Mouse (Mus musculus) CH12.LX (cell line): ENCODE data around the gene Agap3. TPM values are rescaled to one million over a fixed set of nuclear protein-coding genes. Genes with fewer than 3 reads are reported as not detected.

ENCODE experiments used
- DNase-seq: peaks from one replicate; pipeline ENCODE4 v3.0.0-alpha.2; 2013; ENCODE audit errors: extremely low read depth
- H3K27ac ChIP-seq: 2 replicates; pipeline ENCODE4 v1.5.1; 2012; ENCODE audit warnings: low read depth, mild to moderate bottlenecking, control low read depth, moderate library complexity; ENCODE audit not compliant: insufficient read depth
- H3K27me3 ChIP-seq: replicated peaks from 2 replicates; pipeline ENCODE3; 2012; ENCODE audit warnings: inconsistent platforms
- H3K36me3 ChIP-seq, 2 experiments: replicated peaks in 1 of 2; 2 replicates each; pipeline versions ENCODE3 to v1.6.1; 2012; ENCODE audit warnings: inconsistent platforms in 1 of 2, low read length in 1 of 2, mild to moderate bottlenecking in 1 of 2, mixed read lengths in 1 of 2, moderate library complexity in 1 of 2; ENCODE audit not compliant: control insufficient read depth in 1 of 2, insufficient read depth in 1 of 2
- H3K4me1 ChIP-seq, 2 experiments: 2 replicates each; pipeline ENCODE4 v1.6.1; 2012; ENCODE audit warnings: inconsistent platforms in 1 of 2, moderate library complexity in 1 of 2; ENCODE audit not compliant: insufficient read depth in 2 of 2, control insufficient read depth in 1 of 2
- H3K4me2 ChIP-seq: 2 replicates; pipeline ENCODE4 v1.6.1; 2012; ENCODE audit warnings: low read depth, mild to moderate bottlenecking, control low read depth; ENCODE audit not compliant: poor library complexity, insufficient read depth, severe bottlenecking
- H3K4me3 ChIP-seq, 3 experiments: fragments of 150-350 bp in 1 of 3; sonication (generic) in 1 of 3; replicated peaks in 1 of 3; 2 replicates each; pipeline versions ENCODE3 to v1.5.1; 2011 to 2012; ENCODE audit warnings: low read depth in 2 of 3, low read length in 2 of 3, mild to moderate bottlenecking in 2 of 3, moderate library complexity in 2 of 3, control low read depth in 1 of 3, improper control_type of control experiment in 1 of 3, inconsistent platforms in 1 of 3, mixed read lengths in 1 of 3; ENCODE audit not compliant: poor library complexity in 1 of 3
- H3K79me2 ChIP-seq: replicated peaks from 2 replicates; pipeline ENCODE4 v1.6.1; 2012; ENCODE audit warnings: mild to moderate bottlenecking, moderate library complexity; ENCODE audit not compliant: control insufficient read depth, poor library complexity, insufficient read depth, severe bottlenecking; ENCODE audit errors: extremely low read depth
- H3K9ac ChIP-seq: 2 replicates; pipeline ENCODE4 v1.6.1; 2012; ENCODE audit warnings: low read depth, mild to moderate bottlenecking, control low read depth, moderate library complexity; ENCODE audit not compliant: insufficient read depth
- H3K9me3 ChIP-seq: replicated peaks from 2 replicates; pipeline ENCODE3; 2012; ENCODE audit warnings: low read length, inconsistent platforms, mixed read lengths
- BHLHE40 ChIP-seq: IDR thresholded peaks from 2 replicates; pipeline ENCODE4 v1.6.1; 2011; ENCODE audit warnings: mild to moderate bottlenecking, low read depth, low read length, improper control_type of control experiment
- CHD1 ChIP-seq: IDR thresholded peaks from 2 replicates; pipeline ENCODE4 v1.6.1; 2012; ENCODE audit warnings: low read depth, low read length, improper control_type of control experiment, inconsistent platforms
- CTCF ChIP-seq, 2 experiments: IDR thresholded peaks in 1 of 2; conservative IDR thresholded peaks in 1 of 2; 2 replicates each; pipeline ENCODE4 v1.5.1; 2011 to 2012; ENCODE audit warnings: low read depth in 2 of 2, low read length in 2 of 2, improper control_type of control experiment in 1 of 2, inconsistent platforms in 1 of 2, mild to moderate bottlenecking in 1 of 2, moderate library complexity in 1 of 2
- ETS1 ChIP-seq: conservative IDR thresholded peaks from 2 replicates; pipeline ENCODE4 v1.6.1; 2012; ENCODE audit warnings: low read depth, mild to moderate bottlenecking, inconsistent platforms, low read length, improper control_type of control experiment, moderate library complexity
- GABPA ChIP-seq: IDR thresholded peaks from 2 replicates; pipeline ENCODE4 v1.6.1; 2012; ENCODE audit warnings: low read depth, low read length, improper control_type of control experiment, inconsistent platforms; ENCODE audit not compliant: insufficient replicate concordance
- IRF4 ChIP-seq: IDR thresholded peaks from 2 replicates; pipeline ENCODE4 v1.6.1; 2014; ENCODE audit warnings: low read depth, mild to moderate bottlenecking, inconsistent platforms, low read length, improper control_type of control experiment
- JUND ChIP-seq: conservative IDR thresholded peaks from 2 replicates; pipeline ENCODE4 v1.6.1; 2011; ENCODE audit warnings: low read depth, low read length, improper control_type of control experiment
- KAT2A ChIP-seq: IDR thresholded peaks from 2 replicates; pipeline ENCODE4 v1.6.1; 2012; ENCODE audit warnings: low read length, improper control_type of control experiment, inconsistent platforms; ENCODE audit not compliant: insufficient replicate concordance
- MAFK ChIP-seq: IDR thresholded peaks from 2 replicates; pipeline ENCODE4 v1.6.1; 2011; ENCODE audit warnings: low read length, improper control_type of control experiment; ENCODE audit not compliant: insufficient replicate concordance
- MXI1 ChIP-seq: IDR thresholded peaks from 2 replicates; pipeline ENCODE4 v1.6.1; 2011; ENCODE audit warnings: mild to moderate bottlenecking, low read depth, low read length, improper control_type of control experiment
- NELFE ChIP-seq: IDR thresholded peaks from 2 replicates; pipeline ENCODE4 v1.6.1; 2011; ENCODE audit warnings: low read depth, low read length, improper control_type of control experiment
- NRF1 ChIP-seq: IDR thresholded peaks from 2 replicates; pipeline ENCODE4 v1.6.1; 2014; ENCODE audit warnings: low read depth, mild to moderate bottlenecking, inconsistent platforms, low read length, improper control_type of control experiment, moderate library complexity
- PAX5 ChIP-seq: IDR thresholded peaks from 2 replicates; pipeline ENCODE4 v1.6.1; 2012; ENCODE audit warnings: low read length, inconsistent platforms, mixed read lengths
- POLR2AphosphoS2 ChIP-seq: IDR thresholded peaks from 2 replicates; pipeline ENCODE4 v1.6.1; 2011; ENCODE audit warnings: low read depth, low read length, improper control_type of control experiment
- RAD21 ChIP-seq: IDR thresholded peaks from 2 replicates; pipeline ENCODE4 v1.6.1; 2011; ENCODE audit warnings: low read depth, mild to moderate bottlenecking, low read length, improper control_type of control experiment, moderate library complexity
- TBP ChIP-seq: conservative IDR thresholded peaks from 2 replicates; pipeline ENCODE4 v1.6.1; 2011; ENCODE audit warnings: low read depth, low read length, improper control_type of control experiment
- TCF12 ChIP-seq: IDR thresholded peaks from 2 replicates; pipeline ENCODE4 v1.6.1; 2014; ENCODE audit warnings: low read depth, mild to moderate bottlenecking, inconsistent platforms, low read length, improper control_type of control experiment
- USF1 ChIP-seq: IDR thresholded peaks from 2 replicates; pipeline ENCODE4 v1.6.1; 2014; ENCODE audit warnings: low read depth, mild to moderate bottlenecking, inconsistent platforms, low read length, improper control_type of control experiment
- USF2 ChIP-seq: conservative IDR thresholded peaks from 2 replicates; pipeline ENCODE4 v1.6.1; 2011; ENCODE audit warnings: low read depth, low read length, improper control_type of control experiment
- ZC3H11A ChIP-seq: IDR thresholded peaks from 2 replicates; pipeline ENCODE4 v1.6.1; 2012; ENCODE audit warnings: low read depth, mild to moderate bottlenecking, inconsistent platforms, low read length, improper control_type of control experiment
- ZMIZ1 ChIP-seq: IDR thresholded peaks from 2 replicates; pipeline ENCODE4 v1.6.1; 2012; ENCODE audit warnings: low read depth, mild to moderate bottlenecking, inconsistent platforms, low read length, improper control_type of control experiment
- ZNF384 ChIP-seq: IDR thresholded peaks from 2 replicates; pipeline ENCODE4 v1.6.1; 2012; ENCODE audit warnings: low read depth, low read length, improper control_type of control experiment, inconsistent platforms
- dilution Hi-C: fragments of 300-500 bp; cut with MboI; formaldehyde crosslinking; loops from 2 replicates; pipeline ENCODE4 v1.14.3; 2020; ENCODE audit warnings: low sequenced_read_pairs; ENCODE audit not compliant: extremely low pct_unique_long_range_greater_than_20kb, extremely low pct_ligation_motif_present
- in situ Hi-C: fragments of 300-500 bp; cut with MboI; formaldehyde crosslinking; loops from 3 replicates; pipeline ENCODE4 v1.14.3; 2019; ENCODE audit warnings: low sequenced_read_pairs, low pct_ligation_motif_present, low pct_unique_long_range_greater_than_20kb, mixed read lengths
- polyA plus RNA-seq: library from polyadenylated mRNA; unstranded; fragments of >175 nt; gene quantifications from 2 replicates; pipeline ENCODE4 v1.2.1, GENCODE M21; 2012; ENCODE audit warnings: low read depth; ENCODE audit not compliant: insufficient read length
- total RNA-seq, 2 experiments: library from RNA; depleted of rRNA; stranded (reverse); fragments of 300-350 nt in 1 of 2; fragments of >200 nt in 1 of 2; gene quantifications; 2 replicates each; pipeline ENCODE4 v1.2.3; 2012 to 2014

Agap3 gene
- total and polyA plus RNA-seq, 3 experiments = 15.4 to 43.5 (median 38.0) TPM

DNA sequence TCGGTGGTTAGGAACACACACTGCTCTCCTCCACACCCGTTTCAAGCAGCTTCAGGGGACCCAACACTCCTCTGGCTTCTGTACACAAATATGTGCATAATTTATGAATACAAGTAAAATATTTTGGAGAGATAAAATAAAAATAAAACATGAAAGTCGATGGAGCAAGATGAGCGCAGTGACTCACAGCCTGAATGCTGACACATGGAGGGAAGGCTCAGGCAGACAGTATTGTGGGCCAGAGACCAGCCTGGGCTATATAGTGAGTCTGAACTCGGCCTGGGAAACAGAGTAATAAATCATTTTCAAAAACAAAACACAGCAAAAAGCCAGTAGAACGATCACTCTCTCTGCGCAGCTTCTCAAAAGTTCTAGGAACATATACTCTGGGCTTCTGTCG, 69.4 kb downstream of the Agap3 start:
- in situ Hi-C loops = no loop called here

GRCm38 (mm10) chr5:24523806-24524205, 71.8 kb downstream of the Agap3 start:
- H3K9me3 ChIP-seq = peaks cover 4% of the 10 kb centered on the region
- H3K36me3 ChIP-seq = no peaks in the 10 kb centered on the region
- peaks cover 43% of the 10 kb centered on the region for H3K27me3 ChIP-seq
- no peak overlapping the region for H3K4me2 ChIP-seq
- H3K9ac ChIP-seq = no peak overlapping the region
- H3K4me3 ChIP-seq = no peak overlapping the region
- no peaks in the 10 kb centered on the region for H3K4me1 ChIP-seq
- TF ChIP-seq CTCF (conservative IDR thresholded peaks at IDR 0.05 in 1 of 2, IDR thresholded peaks at IDR 0.05 in 1 of 2; ENCODE audit: low read depth in 2 of 2, low read length in 2 of 2) (no peak), USF2 (no peak)
- DNase-seq = no peak
- H3K79me2 ChIP-seq = no peaks in the 10 kb centered on the region
- in situ Hi-C loops (no loop called here), dilution Hi-C loops (no loop called here)
- H3K27ac ChIP-seq = no peak overlapping the region

More for the DNA sequence above, 69.4 kb downstream of the Agap3 start:
- H3K79me2 ChIP-seq = no peaks in the 10 kb centered on the region
- H3K4me1 ChIP-seq = no peaks in the 10 kb centered on the region
- dilution Hi-C loops = no loop called here
- no peaks in the 10 kb centered on the region for H3K36me3 ChIP-seq
- H3K4me2 ChIP-seq = no peak overlapping the region
- no peak overlapping the region for H3K4me3 ChIP-seq
- H3K27ac ChIP-seq = no peak overlapping the region
- H3K9ac ChIP-seq = no peak overlapping the region
- H3K9me3 ChIP-seq = peaks cover 4% of the 10 kb centered on the region
- H3K27me3 ChIP-seq = peaks cover 52% of the 10 kb centered on the region
- TF ChIP-seq ZC3H11A (no peak), BHLHE40 (no peak)
- DNase-seq = no peak

DNA sequence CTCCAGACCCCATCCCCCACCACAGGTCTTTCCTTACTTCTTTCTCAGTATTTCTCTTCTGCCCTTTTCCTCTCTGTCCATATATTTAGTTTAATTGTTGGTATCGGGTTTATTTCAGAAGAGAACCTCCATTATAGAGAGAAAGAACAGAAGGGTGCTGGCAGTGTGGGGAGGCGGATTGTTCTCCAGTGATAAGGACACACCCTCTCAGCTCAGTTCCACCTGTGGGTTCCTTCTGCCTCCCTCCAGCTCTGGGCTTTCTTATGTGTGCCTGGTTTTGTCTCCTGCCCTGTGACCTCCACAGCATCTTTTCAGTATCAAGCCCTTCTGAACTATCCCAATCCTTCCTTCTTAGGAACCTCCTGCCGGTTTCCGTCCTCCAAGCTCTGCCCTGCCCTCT, 72.5 kb downstream of the Agap3 start:
- Histone ChIP-seq H3K27me3 (peaks cover 44% of the 10 kb centered on the region), H3K9me3 (peaks cover 4% of the 10 kb centered on the region), H3K79me2 (no peaks in the 10 kb centered on the region), H3K36me3 (no peaks in the 10 kb centered on the region), H3K4me2 (no peak overlapping the region), H3K4me3 (no peak overlapping the region), H3K9ac (no peak overlapping the region), H3K27ac (no peak overlapping the region), H3K4me1 (no peaks in the 10 kb centered on the region)
- no peak for DNase-seq
- dilution Hi-C loops = no loop called here
- in situ Hi-C loops = no loop called here
- no peak for TF ChIP-seq ZMIZ1
- no peak for TF ChIP-seq JUND
- TF ChIP-seq KAT2A = no peak
- no peak for TF ChIP-seq IRF4
- no peak for TF ChIP-seq ZNF384
- TF ChIP-seq PAX5 = no peak
- no peak for TF ChIP-seq NRF1
- TF ChIP-seq POLR2AphosphoS2 = no peak
- no peak for TF ChIP-seq GABPA
- no peak for TF ChIP-seq RAD21
- no peak for TF ChIP-seq MXI1
- TF ChIP-seq CHD1 = no peak
- no peak for TF ChIP-seq BHLHE40
- no peak for TF ChIP-seq TBP
- no peak for TF ChIP-seq USF1
- no peak for TF ChIP-seq MAFK
- TF ChIP-seq NELFE = no peak
- no peak for TF ChIP-seq ETS1
- no peak for TF ChIP-seq TCF12
